Mouse (Mus musculus): ENCODE data around the gene Foxd4. TPM values are rescaled to one million over a fixed set of nuclear protein-coding genes. Genes with fewer than 3 reads are reported as not detected.

The Foxd4 gene
- polyA plus RNA-seq, 1 experiment = not detected

DNA sequence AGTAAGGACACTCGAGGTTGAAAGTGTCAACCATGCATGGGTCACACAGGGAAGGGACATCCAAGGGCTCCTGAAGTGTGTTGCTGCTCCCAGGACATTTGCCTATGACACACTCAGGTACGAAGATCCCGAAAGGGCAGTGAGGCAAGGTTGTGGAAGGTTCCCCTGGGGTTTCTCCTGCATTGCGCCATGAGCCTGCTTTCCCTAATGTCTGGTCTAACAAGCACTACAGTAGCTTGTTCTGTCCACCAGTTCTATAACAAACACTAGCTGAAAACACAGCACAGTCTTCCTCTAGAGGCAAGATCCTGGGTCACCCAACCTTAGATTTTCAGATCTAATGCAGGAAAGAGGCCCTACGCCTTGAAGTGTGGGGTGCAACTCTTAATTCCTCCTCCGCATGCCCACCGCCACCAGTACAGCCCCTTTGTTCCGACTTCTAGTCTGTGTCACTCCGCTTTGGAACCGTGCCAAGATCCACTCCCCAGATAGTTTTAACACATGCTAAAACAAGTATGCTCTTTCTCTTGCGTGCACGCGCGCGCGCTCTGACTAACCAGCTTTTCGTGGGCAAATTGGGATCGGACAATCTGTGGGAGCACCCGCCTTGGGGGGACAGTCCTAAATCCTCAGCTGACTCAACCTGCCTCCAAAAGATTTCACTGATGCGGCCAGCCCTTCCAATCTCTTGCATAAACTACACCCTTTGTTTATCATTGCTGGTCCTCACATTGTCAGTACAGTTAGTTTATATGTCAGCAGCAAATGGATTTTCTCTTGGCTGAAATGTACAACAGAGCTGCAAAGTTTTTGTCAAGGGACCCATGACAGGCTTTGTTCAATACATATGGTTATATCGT lies 49.3 kb downstream of the Foxd4 start:
- H3K4me1 ChIP-seq (ENCODE audit: control insufficient read depth) = no peaks in the 10 kb centered on the region
- no peaks in the 10 kb centered on the region for H3K27me3 ChIP-seq (ENCODE audit: control insufficient read depth)
- TF ChIP-seq GATA1 (IDR thresholded peaks at IDR 0.05; ENCODE audit: low read length) (no peak), TAL1 (IDR thresholded peaks at IDR 0.05; ENCODE audit: low read length) (no peak)
- H3K9me3 ChIP-seq (ENCODE audit: control insufficient read depth, low read length) = no peaks in the 10 kb centered on the region
- H3K4me3 ChIP-seq (replicated peaks) = no peak overlapping the region
- no peaks in the 10 kb centered on the region for H3K36me3 ChIP-seq (ENCODE audit: control insufficient read depth)

Other genes with a start within 250 kb of the Foxd4 start
- gene Tmem252, start 227.2 kb downstream of the Foxd4 start, polyA plus RNA-seq (2012) = not detected in 2 replicates
- not detected in 2 replicates for gene Pgm5, start 39.3 kb downstream of the Foxd4 start, polyA plus RNA-seq (2012)
- 0.11 TPM in 1 of 2 replicates, not detected in the other for gene Gm10053, start 25.5 kb downstream of the Foxd4 start, polyA plus RNA-seq (2012)
- 0.02 and 0.27 TPM in 2 replicates for gene Cbwd1, start 60.4 kb upstream of the Foxd4 start, polyA plus RNA-seq (2012)
- 0.06 and 0.09 TPM in 2 replicates for gene Dock8, start 98.3 kb upstream of the Foxd4 start, polyA plus RNA-seq (2012)

All from erythroblast, embryonic 14.5 days (primary cell).